8 mouse cellular contexts compared by ENCODE assay signal in genomic region chr19:40830703-40831415, GRCm38 (mm10). TPM values are rescaled to one million over a fixed set of nuclear protein-coding genes. Genes with fewer than 3 reads are reported as not detected.
DNase-seq lines count a peak whose midpoint lies in the region; ATAC-seq and TF ChIP-seq lines count a peak whose summit lies in the region.

TSS of gene Ccnj (plus strand) at chr19:40831279.

- peaks cover 2% of the 10 kb centered on the region; the same call in 1 of the 2 replicates for H3K4me1 ChIP-seq in heart, embryonic 11.5 days (ENCODE audit: control insufficient read depth, insufficient read depth, low read length)
- peaks cover 16% of the 10 kb centered on the region for H3K4me1 ChIP-seq in kidney, embryonic 16.5 days (ENCODE audit: insufficient read depth, low read length)

- H3K4me2 ChIP-seq in heart, embryonic 11.5 days, result peak within 1 kb of the TSS; percentile 89
- peak within 1 kb of the TSS; percentile 66 for H3K4me2 ChIP-seq in kidney, embryonic 16.5 days (replicated peaks; ENCODE audit: low read depth, low read length)

- H3K27me3 ChIP-seq in heart, embryonic 11.5 days (ENCODE audit: control insufficient read depth, insufficient read depth, low read length), result no peaks in the 10 kb centered on the region
- H3K27me3 ChIP-seq in kidney, embryonic 16.5 days (ENCODE audit: insufficient read depth, low read length), result no peaks in the 10 kb centered on the region

- peak within 1 kb of the TSS; percentile 78 for H3K27ac ChIP-seq in heart, embryonic 11.5 days (ENCODE audit: low read depth, low read length)
- H3K27ac ChIP-seq in kidney, embryonic 16.5 days (ENCODE audit: low read length), result peak within 1 kb of the TSS; percentile 87

- peak; percentile 93 for DNase-seq in CD4-positive helper T cell, adult 2 months (ENCODE audit: low read depth, low spot score)
- DNase-seq in brain, embryonic 14.5 days (ENCODE audit: low read depth), result peak; percentile 96
- DNase-seq in liver, result peak; percentile 93
- peak; percentile 54 to 74 for DNase-seq in monocyte, adult 2 months (ENCODE audit: low read depth in 1 of 2, low spot score in 2 of 2)
- peak; percentile 82 to 90 for DNase-seq in spleen, postnatal 14 days (ENCODE audit: low spot score in 2 of 2)

- peak; percentile 88 for ATAC-seq in erythroblast, adult 5-6 weeks (replicated peaks; ENCODE audit: low FRiP score, poor library complexity, severe bottlenecking)
- peak; percentile 98 for ATAC-seq in heart, embryonic 11.5 days (replicated peaks; ENCODE audit: insufficient number of reproducible peaks, low FRiP score, low TSS enrichment)
- peak; percentile 99 for ATAC-seq in kidney, embryonic 16.5 days (ENCODE audit: low FRiP score, low TSS enrichment)

- H3K9me3 ChIP-seq in heart, embryonic 11.5 days (replicated peaks; ENCODE audit: control insufficient read depth, low read length), result no peaks in the 10 kb centered on the region
- no peaks in the 10 kb centered on the region for H3K9me3 ChIP-seq in kidney, embryonic 16.5 days (ENCODE audit: low read length)

- WGBS in heart, embryonic 11.5 days (ENCODE audit: insufficient replicate concordance), result under 1% methylated on average over 71 of the region's 71 CpGs
- under 1% methylated on average over 53 of the region's 71 CpGs for WGBS in kidney, embryonic 16.5 days

- TF ChIP-seq POLR2A in brain, embryonic 14.5 days (IDR thresholded peaks at IDR 0.05; ENCODE audit: borderline replicate concordance, extremely low read depth, insufficient read depth, insufficient read length, poor library complexity, severe bottlenecking), result peak; percentile 98

- peak within 1 kb of the TSS; percentile 97 for H3K9ac ChIP-seq in heart, embryonic 11.5 days (ENCODE audit: low read depth, low read length)
- peak within 1 kb of the TSS; percentile 96 for H3K9ac ChIP-seq in kidney, embryonic 16.5 days (replicated peaks; ENCODE audit: low read length)

- H3K36me3 ChIP-seq in heart, embryonic 11.5 days (ENCODE audit: control insufficient read depth, insufficient read depth, low read length), result no peaks in the 10 kb centered on the region
- H3K36me3 ChIP-seq in kidney, embryonic 16.5 days (ENCODE audit: insufficient read depth, low read length), result no peaks in the 10 kb centered on the region

- TF ChIP-seq CTCF in brain, embryonic 14.5 days (IDR thresholded peaks at IDR 0.05; ENCODE audit: borderline replicate concordance, extremely low read depth, insufficient read depth, insufficient read length), result no peak

- peak within 1 kb of the TSS; percentile 82 for H3K4me3 ChIP-seq in heart, embryonic 11.5 days (ENCODE audit: low read depth, low read length)
- peak within 1 kb of the TSS; percentile 90 for H3K4me3 ChIP-seq in kidney, embryonic 16.5 days (ENCODE audit: low read length)

RNA-seq across cellular contexts. Expression of gene Ccnj, which starts in this region (rescaled TPM):
- polyA plus RNA-seq in brain, embryonic 14.5 days (2012; rRNA removed), result 24.4 and 26.9 TPM in 2 replicates
- 0.84 and 1.7 TPM in 2 replicates for total RNA-seq in erythroblast, adult 5-6 weeks (2015; ENCODE audit: low replicate concordance)
- 1.2 and 2.4 TPM in 2 replicates for total RNA-seq in erythroblast, adult 5-6 weeks (2017; ENCODE audit: low replicate concordance)
- polyA plus RNA-seq in heart, embryonic 11.5 days (2014; fragmentation: Nextera tagmentation; extraction: Ambion mirVana), result 8.5 and 11.9 TPM in 2 replicates
- 14.3 and 14.4 TPM in 2 replicates for polyA plus RNA-seq in kidney, embryonic 16.5 days (2015; fragmentation: Nextera tagmentation; extraction: Ambion mirVana)

Comparison
In these comparisons a context has a peak if more than half of its experiments do, and no peak if none do; other contexts are left out.
1. Peak in every context shown above with its lines: DNase-seq, ATAC-seq, H3K4me3 ChIP-seq and H3K27ac ChIP-seq.